Mouse (Mus musculus): ENCODE results near the gene Pkd1l1. TPM values are rescaled to one million over a fixed set of nuclear protein-coding genes. Genes with fewer than 3 reads are reported as not detected.

Pkd1l1 gene
- total and polyA plus RNA-seq, 3 experiments = not detected

DNA sequence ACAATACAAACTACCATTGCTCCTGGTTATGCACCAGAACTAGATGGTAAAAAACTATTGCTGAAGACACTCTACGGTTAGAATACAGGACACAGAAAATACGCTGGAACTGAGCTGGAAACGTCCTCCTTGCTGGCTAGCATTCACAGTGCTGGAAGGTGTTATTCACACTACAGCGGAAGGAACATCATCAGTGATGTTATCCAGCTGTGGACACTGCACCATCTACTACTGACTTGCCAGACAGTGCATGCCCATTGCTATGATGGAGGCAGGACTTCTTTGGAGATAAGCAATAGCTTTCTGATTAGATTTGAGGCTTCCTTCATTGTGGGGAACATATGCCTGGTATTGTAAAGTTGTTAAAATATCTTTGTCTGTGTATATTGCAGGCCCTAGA, 90.3 kb downstream of the Pkd1l1 start:
- H3K27ac ChIP-seq (ENCODE audit: insufficient read depth, low read depth) = no peak overlapping the region
- in situ Hi-C loops (cut with MboI; ENCODE audit: low pct_ligation_motif_present, low pct_unique_long_range_greater_than_20kb, low sequenced_read_pairs) (no loop called here), dilution Hi-C loops (cut with MboI; ENCODE audit: extremely low pct_ligation_motif_present, extremely low pct_unique_long_range_greater_than_20kb, low sequenced_read_pairs) (no loop called here)
- no peaks in the 10 kb centered on the region for H3K36me3 ChIP-seq (replicated peaks in 1 of 2; ENCODE audit: control insufficient read depth in 1 of 2, insufficient read depth in 1 of 2, low read length in 1 of 2)
- TF ChIP-seq ETS1 (conservative IDR thresholded peaks at IDR 0.05; ENCODE audit: low read depth, low read length) = no peak
- TF ChIP-seq TCF12 (IDR thresholded peaks at IDR 0.05; ENCODE audit: low read depth, low read length) = no peak
- no peak for TF ChIP-seq RCOR1 (conservative IDR thresholded peaks at IDR 0.05; ENCODE audit: low read depth, low read length)
- TF ChIP-seq ZC3H11A (IDR thresholded peaks at IDR 0.05; ENCODE audit: low read depth, low read length) = no peak
- H3K79me2 ChIP-seq (replicated peaks; ENCODE audit: control insufficient read depth, extremely low read depth, insufficient read depth, poor library complexity, severe bottlenecking) = no peaks in the 10 kb centered on the region
- no peak overlapping the region for H3K4me2 ChIP-seq (ENCODE audit: insufficient read depth, low read depth, poor library complexity, severe bottlenecking)
- no peaks in the 10 kb centered on the region for H3K4me1 ChIP-seq (ENCODE audit: control insufficient read depth in 1 of 2, insufficient read depth in 2 of 2)
- H3K9ac ChIP-seq (ENCODE audit: insufficient read depth, low read depth) = no peak overlapping the region
- no peak for DNase-seq (ENCODE audit: extremely low read depth)
- H3K9me3 ChIP-seq (replicated peaks; ENCODE audit: low read length) = no peaks in the 10 kb centered on the region
- H3K27me3 ChIP-seq (replicated peaks) = peaks cover 72% of the 10 kb centered on the region
- H3K4me3 ChIP-seq (replicated peaks in 1 of 3; ENCODE audit: low read depth in 2 of 3, low read length in 2 of 3, poor library complexity in 1 of 3) = no peak overlapping the region

DNA sequence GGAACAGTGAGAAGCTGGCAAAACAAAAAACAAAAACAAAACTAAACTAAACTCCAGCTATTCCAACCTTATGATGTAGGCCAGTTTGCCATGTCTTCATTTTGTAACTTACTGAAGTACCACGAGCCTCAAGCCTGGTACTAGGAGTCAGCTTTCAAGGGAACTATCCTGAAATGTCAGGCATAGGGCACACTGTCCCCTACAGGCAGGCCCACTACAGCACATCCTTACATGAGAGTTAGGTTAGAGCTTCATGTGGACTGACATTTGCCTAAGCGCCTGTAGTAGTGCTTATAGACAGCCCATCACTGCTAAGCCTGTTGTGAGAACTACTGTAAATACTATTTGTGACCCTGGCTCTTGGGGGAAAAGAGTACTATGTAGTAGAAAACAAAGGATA, 91.5 kb downstream of the Pkd1l1 start:
- peaks cover 66% of the 10 kb centered on the region for H3K27me3 ChIP-seq (replicated peaks)
- H3K9me3 ChIP-seq (replicated peaks; ENCODE audit: low read length) = no peaks in the 10 kb centered on the region
- no peaks in the 10 kb centered on the region for H3K4me1 ChIP-seq (ENCODE audit: control insufficient read depth in 1 of 2, insufficient read depth in 2 of 2)
- no peak overlapping the region for H3K27ac ChIP-seq (ENCODE audit: insufficient read depth, low read depth)
- no peaks in the 10 kb centered on the region for H3K79me2 ChIP-seq (replicated peaks; ENCODE audit: control insufficient read depth, extremely low read depth, insufficient read depth, poor library complexity, severe bottlenecking)
- dilution Hi-C loops (cut with MboI; ENCODE audit: extremely low pct_ligation_motif_present, extremely low pct_unique_long_range_greater_than_20kb, low sequenced_read_pairs) (no loop called here), in situ Hi-C loops (cut with MboI; ENCODE audit: low pct_ligation_motif_present, low pct_unique_long_range_greater_than_20kb, low sequenced_read_pairs) (no loop called here)
- no peak overlapping the region for H3K4me3 ChIP-seq (replicated peaks in 1 of 3; ENCODE audit: low read depth in 2 of 3, low read length in 2 of 3, poor library complexity in 1 of 3)
- no peaks in the 10 kb centered on the region for H3K36me3 ChIP-seq (replicated peaks in 1 of 2; ENCODE audit: control insufficient read depth in 1 of 2, insufficient read depth in 1 of 2, low read length in 1 of 2)
- H3K9ac ChIP-seq (ENCODE audit: insufficient read depth, low read depth) = no peak overlapping the region
- TF ChIP-seq CHD1 (IDR thresholded peaks at IDR 0.05; ENCODE audit: low read depth, low read length) (no peak), POLR2A (IDR thresholded peaks at IDR 0.05; ENCODE audit: low read depth, low read length) (no peak), RAD21 (IDR thresholded peaks at IDR 0.05; ENCODE audit: low read depth, low read length) (peak; percentile 38), POLR2AphosphoS2 (IDR thresholded peaks at IDR 0.05; ENCODE audit: low read depth, low read length) (no peak), TCF12 (IDR thresholded peaks at IDR 0.05; ENCODE audit: low read depth, low read length) (no peak), SMC3 (IDR thresholded peaks at IDR 0.05; ENCODE audit: low read depth, low read length) (peak; percentile 22; the same call in 1 of the 2 replicates), MXI1 (IDR thresholded peaks at IDR 0.05; ENCODE audit: low read depth, low read length) (no peak), IRF4 (IDR thresholded peaks at IDR 0.05; ENCODE audit: low read depth, low read length) (no peak), TBP (conservative IDR thresholded peaks at IDR 0.05; ENCODE audit: low read depth, low read length) (no peak), ZNF384 (IDR thresholded peaks at IDR 0.05; ENCODE audit: low read depth, low read length) (no peak), KAT2A (IDR thresholded peaks at IDR 0.05; ENCODE audit: insufficient replicate concordance, low read length) (no peak), JUN (IDR thresholded peaks at IDR 0.05; ENCODE audit: insufficient read depth, low read depth, low read length) (no peak), ZC3H11A (IDR thresholded peaks at IDR 0.05; ENCODE audit: low read depth, low read length) (no peak), USF2 (conservative IDR thresholded peaks at IDR 0.05; ENCODE audit: low read depth, low read length) (no peak), CTCF (conservative IDR thresholded peaks at IDR 0.05 in 1 of 2, IDR thresholded peaks at IDR 0.05 in 1 of 2; ENCODE audit: low read depth in 2 of 2, low read length in 2 of 2) (peak; percentile 26 to 55; a peak in 3 of 4 replicates)
- DNase-seq (ENCODE audit: extremely low read depth) = no peak
- no peak overlapping the region for H3K4me2 ChIP-seq (ENCODE audit: insufficient read depth, low read depth, poor library complexity, severe bottlenecking)

Measured in CH12.LX (cell line).